Mouse (Mus musculus): ENCODE results near the gene Ap5z1.

Gene Ap5z1

DNA sequence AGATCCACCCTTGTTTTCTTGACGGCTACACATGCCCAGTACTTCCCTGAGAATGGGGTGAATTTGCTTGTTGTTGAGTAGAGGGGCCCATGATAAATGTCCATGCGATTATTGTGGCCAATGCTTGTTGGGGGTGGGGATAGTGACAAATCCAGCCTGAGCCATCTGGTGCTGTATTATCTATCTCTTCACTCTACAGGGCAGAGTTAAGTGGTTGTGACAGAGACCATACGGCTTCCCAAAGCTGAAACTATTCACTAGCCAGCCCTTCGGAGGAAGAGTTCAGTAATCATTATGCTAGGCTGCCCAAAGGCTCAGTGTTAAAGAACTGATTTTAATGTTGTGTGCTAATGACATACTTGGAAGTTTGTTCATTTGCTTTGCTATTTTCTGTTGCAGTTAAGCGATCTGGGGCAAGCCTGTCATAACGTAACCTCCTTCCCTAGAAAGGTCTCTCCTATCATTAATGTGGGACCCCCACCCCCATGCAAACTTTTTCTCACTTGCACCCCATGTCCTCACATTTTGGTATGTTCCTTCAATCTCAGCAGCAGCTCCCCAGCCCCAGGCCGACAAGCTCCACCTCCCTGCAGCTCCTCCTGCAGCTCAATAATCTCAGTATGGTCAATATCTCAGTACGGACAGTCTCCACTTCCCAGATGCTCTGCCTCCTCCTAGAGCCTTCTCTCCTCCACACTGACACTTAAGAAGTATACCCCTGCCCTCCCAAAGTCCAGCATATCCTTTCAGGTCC lies 61.1 kb downstream of the Ap5z1 start:
- peak; percentile 59 for DNase-seq

All from cerebellum, adult 9-10 months (tissue).